Mouse (Mus musculus) G1E (cell line): ENCODE data around the gene Fgfr2.

Experiments
- CTCF ChIP-seq: IDR thresholded peaks from 2 replicates; pipeline ENCODE4 v1.5.1; 2012; ENCODE audit warnings: low read depth, low read length, inconsistent platforms, mixed read lengths
- POLR2AphosphoS5 ChIP-seq: IDR thresholded peaks from 2 replicates; pipeline ENCODE4 v1.6.1; 2012; ENCODE audit warnings: low read depth, low read length, inconsistent platforms; ENCODE audit not compliant: insufficient replicate concordance

DNA sequence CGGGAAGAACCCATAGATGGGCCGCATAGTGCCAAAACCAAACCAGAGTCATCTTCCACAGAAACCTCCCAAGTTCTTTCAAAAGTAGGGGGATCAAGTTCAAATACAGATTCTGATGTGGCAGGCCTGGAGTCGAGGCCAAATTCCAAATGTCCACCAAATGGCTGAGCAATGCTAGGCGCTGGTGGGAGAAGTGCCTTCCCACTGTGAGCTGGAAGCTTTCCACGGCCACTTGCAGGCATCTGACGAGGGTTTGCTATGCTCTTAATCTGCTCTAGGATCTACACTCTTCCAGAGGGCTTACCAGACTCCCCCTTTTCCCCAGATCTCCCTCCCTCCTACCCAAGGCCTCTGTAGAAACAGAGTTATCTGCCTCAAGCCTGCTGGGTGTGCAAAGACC lies 376.1 kb downstream of the Fgfr2 start:
- no peak for TF ChIP-seq CTCF
- TF ChIP-seq POLR2AphosphoS5 = no peak
